Mouse (Mus musculus) cerebellum, adult 11 months (tissue): ENCODE data around the gene Acss2.
"Not testable (repeated sequence)": the region's sequence is repeated elsewhere in the genome, so short reads cannot be mapped to it uniquely, and the experiment has no call there.

Experiments
- DNase-seq: peaks from one replicate; pipeline ENCODE4 v3.0.0; 2022

Acss2 gene

GRCm38 (mm10) chr2:155592137-155592853 lies 74.5 kb downstream of the Acss2 start, which contains the start of gene Gss:
Gene Gss, minus strand, starts transcription at chr2:155592810.
- peak; percentile 98 for DNase-seq

- no peak for DNase-seq
Observed at GRCm38 (mm10) chr2:155592854-155593283, 75.1 kb downstream of the Acss2 start.

GRCm38 (mm10) chr2:155595516-155595915 lies 77.8 kb downstream of the Acss2 start:
- DNase-seq: no peak

- DNase-seq: no peak
Observed at GRCm38 (mm10) chr2:155603707-155604106, 86.0 kb downstream of the Acss2 start.

- no peak for DNase-seq
Observed at GRCm38 (mm10) chr2:155604560-155605235, 87.0 kb downstream of the Acss2 start.

GRCm38 (mm10) chr2:155605236-155605589 lies 87.5 kb downstream of the Acss2 start:
- not testable (repeated sequence) for DNase-seq

GRCm38 (mm10) chr2:155606360-155606759 lies 88.6 kb downstream of the Acss2 start:
- DNase-seq: peak; percentile 71

- no peak for DNase-seq
Observed at GRCm38 (mm10) chr2:155610978-155611377, 93.2 kb downstream of the Acss2 start, which contains the start of gene Myh7b. Gene Myh7b, plus strand, starts transcription at chr2:155611212.

GRCm38 (mm10) chr2:155611834-155612550 lies 94.2 kb downstream of the Acss2 start:
- DNase-seq: no peak

- DNase-seq: peak; percentile 78
Observed at GRCm38 (mm10) chr2:155613326-155613755, 95.6 kb downstream of the Acss2 start.

- DNase-seq: no peak
Observed at GRCm38 (mm10) chr2:155613953-155614352, 96.2 kb downstream of the Acss2 start.

GRCm38 (mm10) chr2:155616971-155617370 lies 99.2 kb downstream of the Acss2 start:
- no peak for DNase-seq

GRCm38 (mm10) chr2:155619817-155620216 lies 102.1 kb downstream of the Acss2 start:
- DNase-seq: peak; percentile 86

GRCm38 (mm10) chr2:155622606-155623005 lies 104.9 kb downstream of the Acss2 start:
- DNase-seq: no peak

- no peak for DNase-seq
Observed at GRCm38 (mm10) chr2:155623996-155624395, 106.2 kb downstream of the Acss2 start.

- no peak for DNase-seq
Observed at GRCm38 (mm10) chr2:155624730-155625129, 107.0 kb downstream of the Acss2 start.

- DNase-seq: no peak
Observed at GRCm38 (mm10) chr2:155626277-155626676, 108.5 kb downstream of the Acss2 start.

- peak; percentile 71 for DNase-seq
Observed at GRCm38 (mm10) chr2:155627030-155627738, 109.4 kb downstream of the Acss2 start.

- DNase-seq: no peak
Observed at GRCm38 (mm10) chr2:155628112-155628511, 110.4 kb downstream of the Acss2 start.

GRCm38 (mm10) chr2:155628519-155628918 lies 110.8 kb downstream of the Acss2 start:
- no peak for DNase-seq

GRCm38 (mm10) chr2:155629231-155629661 lies 111.5 kb downstream of the Acss2 start:
- DNase-seq: peak; percentile 69

GRCm38 (mm10) chr2:155630153-155630552 lies 112.4 kb downstream of the Acss2 start:
- no peak for DNase-seq
